Mouse (Mus musculus) mouse embryonic stem cell (cell line): ENCODE results near the gene Pomgnt1.

Source experiments
- in situ Hi-C, 2 experiments: fragments of 300-500 bp; cut with MboI; formaldehyde crosslinking; loops; 1 replicate in 1 of 2; 3 replicates in 1 of 2; pipeline ENCODE4 v1.14.3; 2019 to 2020; ENCODE audit warnings: low sequenced_read_pairs in 2 of 2, low pct_unique_long_range_greater_than_20kb in 1 of 2, mixed read lengths in 1 of 2; ENCODE audit not compliant: unreplicated experiment in 1 of 2

The Pomgnt1 gene

GRCm38 (mm10) chr4:116133126-116133525 lies 9.5 kb downstream of the Pomgnt1 start:
- in situ Hi-C loops, result no loop called here

GRCm38 (mm10) chr4:116134990-116135389 lies 11.3 kb downstream of the Pomgnt1 start:
- in situ Hi-C loops, result no loop called here

GRCm38 (mm10) chr4:116137421-116137996 lies 13.9 kb downstream of the Pomgnt1 start:
- in situ Hi-C loops, result no loop called here

- in situ Hi-C loops, result no loop called here
Measured at GRCm38 (mm10) chr4:116140801-116141574, 17.3 kb downstream of the Pomgnt1 start.

- in situ Hi-C loops, result no loop called here
Measured at GRCm38 (mm10) chr4:116141736-116142135, 18.1 kb downstream of the Pomgnt1 start.

DNA sequence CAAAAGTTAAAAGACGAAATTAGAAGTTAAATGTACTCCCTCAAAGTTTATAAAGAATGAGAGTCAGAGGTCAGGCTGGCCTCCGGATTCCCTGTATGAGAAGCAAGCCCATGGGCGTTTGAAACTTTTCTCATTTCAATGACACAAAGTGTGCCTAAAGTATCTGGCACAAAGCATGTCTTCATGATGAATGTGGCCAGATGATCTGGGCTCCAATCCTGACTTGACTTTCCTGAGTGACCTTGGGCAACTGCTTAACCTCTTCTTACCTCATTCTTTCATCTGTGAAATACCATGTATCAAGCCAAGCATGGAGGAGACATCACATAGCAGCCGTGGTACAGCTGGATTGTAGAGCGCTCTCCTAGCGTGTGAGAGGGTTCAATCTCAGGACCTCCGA lies 18.6 kb downstream of the Pomgnt1 start:
- in situ Hi-C loops, result no loop called here

DNA sequence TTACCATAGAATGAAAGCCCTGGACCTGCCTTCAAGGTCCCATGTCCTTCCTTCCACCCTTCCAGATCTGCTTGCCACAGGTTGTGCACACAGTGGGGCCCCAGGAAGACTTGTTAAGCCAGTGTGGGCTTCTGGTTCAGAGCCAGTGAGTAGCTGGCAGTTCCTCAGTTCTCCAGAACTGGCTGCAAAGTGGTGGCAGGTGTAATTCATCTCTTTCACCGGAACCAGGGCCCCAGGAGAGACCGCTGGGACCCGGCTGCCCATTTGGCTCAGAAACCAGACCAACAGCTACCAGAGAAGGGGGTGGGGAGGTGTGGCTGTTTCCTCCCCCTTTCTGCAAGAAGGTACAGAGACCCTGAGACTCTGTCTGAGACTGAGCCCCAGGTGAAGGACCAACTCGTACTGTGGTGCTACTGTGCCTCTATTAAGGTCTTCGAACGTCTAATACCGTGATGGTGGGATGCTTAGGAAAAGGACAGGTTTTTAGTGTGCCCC lies 19.7 kb downstream of the Pomgnt1 start:
- in situ Hi-C loops, result no loop called here

- in situ Hi-C loops, result no loop called here
Measured at GRCm38 (mm10) chr4:116143891-116144717, 20.5 kb downstream of the Pomgnt1 start.

DNA sequence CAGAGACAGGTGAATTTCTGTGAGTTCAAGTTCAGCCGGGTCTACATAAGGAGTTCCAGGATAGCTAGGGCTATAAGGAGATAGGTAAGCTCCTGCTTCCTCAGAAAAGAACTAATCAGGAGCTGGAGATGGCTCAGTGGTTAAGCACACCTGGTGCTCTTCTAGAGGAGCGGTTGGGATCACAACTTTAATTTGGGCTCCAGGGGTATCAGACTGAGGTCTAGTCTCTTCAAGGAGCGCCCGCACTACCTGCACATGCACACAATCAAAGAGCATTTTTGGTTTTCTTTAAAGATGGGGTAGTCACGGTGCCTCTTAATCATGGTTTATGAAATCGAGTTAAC lies 26.1 kb downstream of the Pomgnt1 start:
- in situ Hi-C loops, result no loop called here

- in situ Hi-C loops, result no loop called here
Measured at GRCm38 (mm10) chr4:116150156-116150861, 26.7 kb downstream of the Pomgnt1 start.

DNA sequence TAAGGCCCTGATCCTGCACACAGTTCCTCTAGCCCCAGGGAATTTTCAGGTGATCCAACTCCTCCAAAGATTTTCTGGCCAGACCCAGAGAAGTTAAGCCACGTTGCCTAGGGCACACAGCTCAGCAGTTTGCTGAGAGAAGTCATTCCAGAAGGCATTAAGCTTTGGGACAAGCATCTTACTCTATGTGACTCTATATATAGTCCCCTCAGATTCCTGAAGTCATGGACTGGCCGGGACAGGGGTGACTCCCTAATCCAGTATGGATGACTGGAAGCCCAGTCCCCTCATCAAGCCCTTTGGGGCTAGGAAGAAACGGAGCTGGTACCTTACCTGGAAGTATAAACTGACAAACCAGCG lies 27.2 kb downstream of the Pomgnt1 start:
- in situ Hi-C loops, result no loop called here

DNA sequence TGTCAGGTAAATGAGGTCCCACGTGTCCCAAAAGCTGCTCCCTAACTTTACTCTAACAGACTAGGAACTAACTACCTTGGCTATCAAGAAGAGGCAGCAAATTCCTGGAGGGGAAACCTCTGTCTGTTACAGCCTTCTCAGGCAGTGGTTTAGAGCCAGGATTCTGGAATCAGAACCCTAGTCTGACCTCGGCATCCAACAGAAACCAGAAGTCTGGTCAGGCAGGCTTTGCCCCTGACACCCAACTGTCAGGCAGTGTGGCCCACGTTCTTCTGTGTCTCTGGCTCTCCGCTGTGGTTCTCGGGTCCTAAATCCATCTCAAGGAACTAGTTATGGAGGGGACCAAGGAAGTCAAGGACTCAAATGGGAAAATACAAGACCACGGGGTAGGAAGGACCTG lies 27.6 kb downstream of the Pomgnt1 start, which contains the start of gene Lurap1:
Lurap1 (minus strand) TSS at position 101 of the 400 bp plus-strand sequence.
- in situ Hi-C loops, result no loop called here

- in situ Hi-C loops, result no loop called here
Measured at GRCm38 (mm10) chr4:116152702-116153101, 29.1 kb downstream of the Pomgnt1 start.

- in situ Hi-C loops, result no loop called here
Measured at GRCm38 (mm10) chr4:116157882-116158281, 34.2 kb downstream of the Pomgnt1 start.

GRCm38 (mm10) chr4:116159912-116160311 lies 36.3 kb downstream of the Pomgnt1 start:
- in situ Hi-C loops, result no loop called here

GRCm38 (mm10) chr4:116160769-116161168 lies 37.1 kb downstream of the Pomgnt1 start:
- in situ Hi-C loops, result no loop called here

- in situ Hi-C loops, result no loop called here
Measured at GRCm38 (mm10) chr4:116162142-116162541, 38.5 kb downstream of the Pomgnt1 start.

DNA sequence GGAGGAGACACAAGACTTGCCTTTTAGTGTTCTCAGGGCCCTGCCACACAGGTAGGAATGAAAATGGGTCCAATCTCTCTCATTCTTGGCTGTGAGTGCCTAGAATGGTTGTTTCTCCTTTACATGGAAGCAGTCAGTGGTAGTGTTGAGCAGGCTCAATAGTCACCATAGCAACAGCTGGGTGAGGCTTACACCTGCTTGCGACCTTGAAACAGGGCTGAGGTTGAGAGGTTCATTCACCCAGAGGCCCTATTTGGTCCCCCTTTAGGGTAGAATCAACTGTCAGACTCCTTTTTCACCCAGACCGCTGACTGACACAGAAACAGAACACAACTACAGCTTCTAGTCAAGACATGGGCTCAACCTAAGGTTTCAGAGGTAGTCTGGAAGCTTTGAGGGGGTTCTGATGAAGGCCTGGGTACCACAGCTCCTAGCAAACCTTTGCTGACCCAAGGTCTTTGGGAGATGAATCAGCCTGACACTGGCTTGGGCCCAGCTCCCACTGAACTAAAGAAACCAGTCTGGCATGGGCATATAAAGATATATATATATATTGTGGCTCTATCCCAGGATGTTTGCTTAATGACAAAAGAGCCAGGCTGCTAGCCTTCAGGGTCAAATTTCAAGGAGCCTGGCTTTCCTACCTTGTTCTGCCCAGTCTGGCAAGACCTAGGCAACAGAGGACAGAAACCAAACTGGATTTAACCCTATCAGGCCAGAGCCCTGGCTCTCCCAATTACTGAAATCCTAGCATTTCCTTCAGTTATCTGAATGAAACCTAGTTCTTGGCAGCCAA lies 41.3 kb downstream of the Pomgnt1 start:
- in situ Hi-C loops, result no loop called here
